Mouse (Mus musculus) heart, postnatal 0 days (tissue): Measurements from ENCODE around the gene Klhdc4.

Experiments
- CTCF ChIP-seq: IDR thresholded peaks from 2 replicates; pipeline ENCODE4 v1.5.1; 2016; ENCODE audit warnings: antibody characterized with exemption, control low read depth, low read depth
- EP300 ChIP-seq: IDR thresholded peaks from 2 replicates; pipeline ENCODE4 v1.6.1; 2016; ENCODE audit warnings: antibody characterized with exemption, low read depth

- peak; percentile 14; the same call in 1 of the 2 replicates for TF ChIP-seq CTCF
- TF ChIP-seq EP300 = no peak
Observed at GRCm38 (mm10) chr8:121808032-121808431, 21.3 kb downstream of the Klhdc4 start.
